Mouse (Mus musculus) embryonic facial prominence, embryonic 14.5 days (tissue): ENCODE results near the gene Lamc3. TPM values are rescaled to one million over a fixed set of nuclear protein-coding genes. Genes with fewer than 3 reads are reported as not detected.

Experiments
- ATAC-seq: fragments of 200-750 bp; cut with Nextera tagmentation; 2 replicates; pipeline ENCODE4 v1.8.0; 2017; ENCODE audit warnings: low read depth, moderate number of reproducible peaks, moderate TSS enrichment
- DNase-seq: peaks from one replicate; pipeline ENCODE4 v3.0.0-alpha.2; 2015; ENCODE audit warnings: low spot score
- H3K27ac ChIP-seq: fragments of 300-500 bp; sonication (generic); replicated peaks from 2 replicates; pipeline ENCODE4 v1.5.1; 2014; ENCODE audit warnings: low read depth, mild to moderate bottlenecking, low read length, moderate library complexity
- H3K27me3 ChIP-seq: fragments of 300-500 bp; sonication (generic); replicated peaks from 2 replicates; pipeline ENCODE4 v1.6.1; 2014; ENCODE audit warnings: low read length; ENCODE audit not compliant: control insufficient read depth, insufficient read depth
- H3K36me3 ChIP-seq: fragments of 300-500 bp; sonication (generic); 2 replicates; pipeline ENCODE4 v1.6.1; 2014; ENCODE audit warnings: low read length, mixed read lengths; ENCODE audit not compliant: control insufficient read depth, insufficient read depth
- H3K4me1 ChIP-seq: fragments of 300-500 bp; sonication (generic); 2 replicates; pipeline ENCODE4 v1.6.1; 2014; ENCODE audit warnings: antibody characterized with exemption, low read length; ENCODE audit not compliant: control insufficient read depth, insufficient read depth
- H3K4me2 ChIP-seq: fragments of 300-500 bp; sonication (generic); 2 replicates; pipeline ENCODE4 v1.6.1; 2014; ENCODE audit warnings: low read depth, mild to moderate bottlenecking, low read length, moderate library complexity, mixed read lengths
- H3K4me3 ChIP-seq: fragments of 300-500 bp; sonication (generic); 2 replicates; pipeline ENCODE4 v1.5.1; 2014; ENCODE audit warnings: low read depth, mild to moderate bottlenecking, low read length
- H3K9ac ChIP-seq: fragments of 300-500 bp; sonication (generic); 2 replicates; pipeline ENCODE4 v1.6.1; 2014; ENCODE audit warnings: low read depth, mild to moderate bottlenecking, low read length, moderate library complexity, mixed read lengths
- H3K9me3 ChIP-seq: fragments of 300-500 bp; sonication (generic); 2 replicates; pipeline ENCODE4 v1.6.1; 2016; ENCODE audit warnings: low read length; ENCODE audit not compliant: control insufficient read depth
- WGBS: fragments of 180-500 bp; shearing (Covaris S2); extraction: QIAGEN DNeasy Blood & Tissue Kit; methylation state at CpG from one replicate; pipeline ENCODE4 v1.1.7; 2014; 5-methylcytosine and 5-hydroxymethylcytosine counted together
- polyA plus RNA-seq: library from polyadenylated mRNA; unstranded; fragments of >200 nt; fragmentation: Nextera tagmentation; extraction: Ambion mirVana; gene quantifications from 2 replicates; pipeline ENCODE4 v1.2.1, GENCODE M21; 2014

Gene Lamc3
- 2.0 and 2.2 TPM in 2 replicates for polyA plus RNA-seq

DNA sequence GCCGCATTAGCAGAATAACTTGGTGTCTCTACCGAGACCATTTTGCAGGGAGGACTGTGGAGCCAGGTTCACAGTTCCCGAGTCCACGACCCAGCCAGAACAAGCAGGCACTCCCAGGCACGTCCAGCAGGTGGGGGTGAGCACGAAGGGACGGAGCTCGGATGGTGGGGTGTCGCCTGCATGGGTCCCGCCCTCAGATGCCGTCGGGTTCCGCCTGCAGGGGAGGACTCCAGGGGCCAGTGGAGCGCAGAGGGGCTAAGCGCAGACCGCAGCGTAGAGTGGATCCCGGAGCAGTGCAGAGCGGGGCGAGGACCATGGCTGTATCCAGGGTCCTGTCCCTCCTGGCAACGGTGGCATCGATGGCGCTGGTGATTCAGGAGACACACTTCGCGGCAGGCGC lies at the start of gene Lamc3:
Gene Lamc3, plus strand, starts transcription at position 262 of the 400 bp plus-strand sequence.
- Histone ChIP-seq H3K4me1 (no peaks in the 10 kb centered on the region), H3K36me3 (no peaks in the 10 kb centered on the region), H3K27ac (no peak within 1 kb of the TSS), H3K4me3 (peak within 1 kb of the TSS; percentile 33), H3K4me2 (peak within 1 kb of the TSS; percentile 50), H3K27me3 (peaks cover 42% of the 10 kb centered on the region), H3K9me3 (no peaks in the 10 kb centered on the region), H3K9ac (peak within 1 kb of the TSS; percentile 40)
- DNase-seq: peak; percentile 54
- 4% methylated on average over 19 of the region's 26 CpGs for WGBS
- ATAC-seq: peak; percentile 75

DNA sequence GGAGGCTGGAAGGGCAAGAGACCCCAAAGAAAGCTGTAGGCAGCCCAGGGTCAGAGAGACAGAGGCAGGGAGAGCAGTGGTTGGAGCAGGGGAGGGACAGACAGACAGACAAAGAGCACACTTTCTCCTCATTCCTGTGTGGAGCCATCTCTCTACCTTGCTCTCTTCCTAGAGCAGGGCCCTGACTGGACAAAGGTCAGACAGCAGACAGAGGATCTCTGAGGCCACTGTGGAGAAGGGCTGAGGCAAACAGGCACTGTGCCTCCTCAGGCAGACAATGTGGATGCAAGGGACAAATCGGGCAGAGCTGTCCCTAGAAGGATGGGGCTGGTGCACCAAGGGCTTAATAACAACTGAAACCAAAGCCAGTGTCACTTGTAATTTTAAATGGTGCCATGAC lies 48.2 kb upstream of the Lamc3 start:
- no peaks in the 10 kb centered on the region for H3K9me3 ChIP-seq
- H3K4me2 ChIP-seq: no peak overlapping the region
- no peak for ATAC-seq
- H3K9ac ChIP-seq: no peak overlapping the region
- no peak overlapping the region for H3K27ac ChIP-seq
- DNase-seq: no peak
- WGBS: 50% methylated on average over 1 of the region's 1 CpGs
- no peaks in the 10 kb centered on the region for H3K36me3 ChIP-seq
- no peak overlapping the region for H3K4me3 ChIP-seq
- H3K27me3 ChIP-seq: peaks cover 6% of the 10 kb centered on the region; the same call in 1 of the 2 replicates
- H3K4me1 ChIP-seq: no peaks in the 10 kb centered on the region

DNA sequence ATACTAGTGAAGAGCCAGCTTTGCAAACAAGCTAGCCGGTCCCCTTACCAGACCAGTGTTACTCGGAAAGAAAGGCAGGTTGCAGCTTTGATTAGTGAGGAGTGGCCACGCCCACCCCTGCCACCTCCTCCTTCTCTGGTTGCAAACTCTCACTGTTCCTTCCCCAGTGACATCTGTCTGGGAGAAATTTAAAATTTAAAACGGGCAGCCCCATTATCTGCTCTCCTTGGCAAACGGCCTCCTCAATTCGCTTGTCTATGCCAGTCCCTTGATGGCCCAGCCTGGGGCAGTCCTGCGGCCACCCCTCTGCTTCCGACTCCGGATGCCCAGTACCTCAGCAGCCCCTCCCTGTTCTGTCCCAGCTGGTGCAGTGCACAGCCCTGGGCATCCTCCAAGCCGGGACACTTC lies 42.4 kb upstream of the Lamc3 start:
- 0 out of 2 replicates have a peak, but pooled peaks cover 4% of the 10 kb centered on the region for H3K4me1 ChIP-seq
- DNase-seq (no peak), ATAC-seq (no peak)
- no peaks in the 10 kb centered on the region for H3K36me3 ChIP-seq
- H3K4me3 ChIP-seq: 0 out of 2 replicates have a peak overlapping the region, but pooled peaks have one; percentile 55
- H3K9ac ChIP-seq: no peak overlapping the region
- H3K27me3 ChIP-seq: peaks cover 41% of the 10 kb centered on the region
- no peak overlapping the region for H3K27ac ChIP-seq
- H3K4me2 ChIP-seq: no peak overlapping the region; the same call in 1 of the 2 replicates
- WGBS: 5% methylated on average over 10 of the region's 10 CpGs
- H3K9me3 ChIP-seq: no peaks in the 10 kb centered on the region

DNA sequence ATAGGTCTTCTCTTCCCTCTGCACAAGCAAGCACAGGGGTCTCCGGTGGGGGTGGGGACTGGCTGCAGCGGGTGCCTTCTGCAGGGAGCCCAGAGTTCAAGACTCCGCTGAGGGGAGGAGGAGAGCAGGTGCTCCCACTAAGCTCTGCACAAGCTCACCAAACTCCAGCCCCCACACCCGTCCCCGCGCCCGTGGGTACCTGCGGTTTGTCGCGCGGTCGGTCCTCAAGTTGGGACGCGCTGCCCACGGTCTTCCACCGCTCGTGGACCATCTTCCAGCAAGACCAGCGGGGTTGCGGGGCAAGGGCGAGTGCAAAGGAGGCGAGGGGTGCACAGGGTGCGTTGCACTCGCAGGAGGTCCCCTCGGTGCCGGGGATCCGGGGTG lies 41.6 kb upstream of the Lamc3 start:
- WGBS: 2% methylated on average over 23 of the region's 26 CpGs
- Histone ChIP-seq H3K4me1 (0 out of 2 replicates have a peak, but pooled peaks cover 4% of the 10 kb centered on the region), H3K36me3 (no peaks in the 10 kb centered on the region), H3K9me3 (no peaks in the 10 kb centered on the region), H3K4me2 (peak overlapping the region; percentile 98), H3K9ac (peak overlapping the region; percentile 63; the same call in 1 of the 2 replicates), H3K27ac (no peak overlapping the region), H3K4me3 (peak overlapping the region; percentile 55), H3K27me3 (peaks cover 41% of the 10 kb centered on the region)
- DNase-seq (no peak), ATAC-seq (no peak)

DNA sequence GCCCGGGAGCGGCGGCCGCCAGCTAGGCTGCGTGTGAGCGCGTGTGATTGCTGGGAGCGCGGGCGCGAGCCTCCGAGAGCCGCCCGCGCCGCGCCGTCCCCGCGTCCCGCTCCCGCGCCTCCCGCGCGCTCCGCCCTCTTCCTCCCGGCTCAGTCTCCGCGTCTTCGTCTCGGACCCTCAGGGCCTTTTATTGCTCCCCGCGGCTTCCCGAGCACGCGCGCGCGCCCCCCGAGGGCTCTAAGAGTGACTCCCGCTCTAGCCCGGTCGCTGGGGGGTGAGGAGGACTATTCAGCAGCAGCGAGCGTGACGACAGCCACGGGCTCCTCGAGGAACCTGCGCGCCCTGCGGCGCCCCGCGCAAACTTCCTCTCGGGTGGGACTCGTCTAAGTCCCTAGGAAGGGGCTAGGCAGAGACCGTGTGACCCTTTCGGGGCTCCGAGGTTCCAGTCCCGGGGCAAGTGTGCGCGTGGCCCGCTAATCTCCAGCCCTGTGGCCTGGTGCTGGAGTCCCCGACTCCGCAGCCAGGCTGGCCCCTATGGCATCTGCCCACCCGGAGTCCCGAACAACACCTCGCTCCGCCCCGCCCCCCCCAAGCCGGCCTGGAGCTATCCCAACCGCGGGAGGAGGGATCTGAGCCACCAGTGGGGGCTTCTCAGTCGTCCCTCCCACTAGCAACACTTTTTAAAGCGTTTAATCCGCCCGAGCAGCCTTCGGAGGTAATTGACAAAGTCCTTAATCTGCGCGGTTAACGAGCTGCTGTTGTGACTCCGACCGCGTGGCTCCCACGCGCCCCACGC lies 41.0 kb upstream of the Lamc3 start, which contains the start of gene Fibcd1:
Gene Fibcd1, minus strand, starts transcription at position 110 of the 796 bp plus-strand sequence.
- under 1% methylated on average over 51 of the region's 88 CpGs for WGBS
- H3K4me3 ChIP-seq: peak within 1 kb of the TSS; percentile 55
- no peak within 1 kb of the TSS for H3K27ac ChIP-seq
- H3K4me2 ChIP-seq: peak within 1 kb of the TSS; percentile 98
- no peaks in the 10 kb centered on the region for H3K36me3 ChIP-seq
- 0 out of 2 replicates have a peak, but pooled peaks cover 4% of the 10 kb centered on the region for H3K4me1 ChIP-seq
- peaks cover 41% of the 10 kb centered on the region for H3K27me3 ChIP-seq
- no peaks in the 10 kb centered on the region for H3K9me3 ChIP-seq
- H3K9ac ChIP-seq: peak within 1 kb of the TSS; percentile 63
- no peak for ATAC-seq
- peak; percentile 24 for DNase-seq

DNA sequence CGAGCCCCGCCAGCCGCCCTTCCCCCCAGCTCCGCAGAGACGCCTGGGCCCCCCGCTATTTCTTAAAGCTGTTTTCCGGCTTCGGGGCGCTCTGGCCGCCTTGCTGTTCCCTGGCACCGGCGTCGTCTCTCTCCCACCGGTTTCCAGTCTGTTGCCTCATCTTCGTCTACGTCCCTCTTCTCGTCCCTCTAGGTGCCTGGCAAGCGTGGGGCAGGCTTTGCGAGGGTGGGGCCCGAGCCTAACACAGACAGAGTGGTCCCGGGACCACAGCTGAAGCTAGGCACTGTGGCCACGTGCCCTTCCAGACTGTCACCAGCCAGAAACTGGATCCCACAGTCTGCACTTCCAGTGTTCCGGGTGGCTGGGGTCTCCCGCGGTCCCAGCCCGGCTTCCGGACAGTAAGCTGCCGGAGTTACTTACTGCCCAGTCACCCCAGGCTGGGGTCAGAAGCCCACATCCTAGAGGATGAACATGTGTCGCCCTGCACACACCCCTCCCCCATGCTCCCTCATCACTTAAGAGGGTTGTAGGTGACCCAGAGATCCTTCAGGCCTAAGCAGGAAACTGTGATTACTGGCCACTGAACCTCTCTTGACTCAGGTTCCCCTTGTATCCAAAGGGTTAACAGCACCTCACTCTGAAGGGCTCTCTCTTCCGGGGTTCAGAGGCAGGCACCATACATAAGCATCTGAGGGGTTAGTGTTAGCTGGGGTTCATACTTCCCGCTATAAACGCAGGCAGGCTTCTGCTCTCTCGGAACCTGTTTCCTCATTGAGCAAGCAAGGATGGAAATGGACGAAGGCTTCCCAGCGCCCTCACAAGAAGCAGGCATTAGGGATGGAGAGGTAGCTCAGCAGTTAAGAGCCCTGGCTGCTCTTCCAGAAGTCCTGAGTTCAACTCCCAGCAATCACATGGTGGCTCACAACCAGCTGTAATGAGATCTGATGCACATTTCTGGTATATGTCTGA lies 40.1 kb upstream of the Lamc3 start:
- no peak for ATAC-seq
- peak overlapping the region; percentile 55 for H3K4me3 ChIP-seq
- H3K9me3 ChIP-seq: no peaks in the 10 kb centered on the region
- no peak for DNase-seq
- H3K27me3 ChIP-seq: peaks cover 41% of the 10 kb centered on the region
- 4% methylated on average over 35 of the region's 35 CpGs for WGBS
- H3K9ac ChIP-seq: 0 out of 2 replicates have a peak overlapping the region, but pooled peaks have one; percentile 63
- no peaks in the 10 kb centered on the region for H3K36me3 ChIP-seq
- H3K4me2 ChIP-seq: peak overlapping the region; percentile 98
- 0 out of 2 replicates have a peak, but pooled peaks cover 4% of the 10 kb centered on the region for H3K4me1 ChIP-seq
- H3K27ac ChIP-seq: no peak overlapping the region

DNA sequence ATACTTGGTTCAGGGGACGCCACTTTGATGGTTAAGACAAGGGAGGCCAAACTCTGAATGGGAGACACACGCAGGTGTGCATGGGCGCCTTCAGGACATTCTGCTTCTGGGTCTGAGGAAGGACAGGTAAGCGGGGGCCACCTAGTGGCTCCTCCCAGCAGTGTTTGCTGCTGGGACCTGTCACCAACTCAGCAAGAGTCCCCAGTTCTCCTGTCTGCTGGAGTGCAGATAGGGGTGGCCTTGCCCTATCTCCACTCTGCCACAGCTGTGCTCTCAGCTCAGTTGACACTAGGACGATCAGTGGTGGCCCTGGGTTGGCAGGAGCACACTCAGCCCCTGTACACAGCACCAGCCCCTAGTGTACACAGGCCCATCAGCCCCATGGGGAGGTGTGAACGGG lies 39.2 kb upstream of the Lamc3 start:
- no peak overlapping the region for H3K9ac ChIP-seq
- DNase-seq (peak; percentile 32), ATAC-seq (peak; percentile 54; the same call in 1 of the 2 replicates)
- no peaks in the 10 kb centered on the region for H3K9me3 ChIP-seq
- H3K36me3 ChIP-seq: no peaks in the 10 kb centered on the region
- H3K27me3 ChIP-seq: peaks cover 41% of the 10 kb centered on the region
- 13% methylated on average over 6 of the region's 6 CpGs for WGBS
- H3K4me1 ChIP-seq: 0 out of 2 replicates have a peak, but pooled peaks cover 4% of the 10 kb centered on the region
- no peak overlapping the region for H3K4me3 ChIP-seq
- H3K4me2 ChIP-seq: no peak overlapping the region
- no peak overlapping the region for H3K27ac ChIP-seq

DNA sequence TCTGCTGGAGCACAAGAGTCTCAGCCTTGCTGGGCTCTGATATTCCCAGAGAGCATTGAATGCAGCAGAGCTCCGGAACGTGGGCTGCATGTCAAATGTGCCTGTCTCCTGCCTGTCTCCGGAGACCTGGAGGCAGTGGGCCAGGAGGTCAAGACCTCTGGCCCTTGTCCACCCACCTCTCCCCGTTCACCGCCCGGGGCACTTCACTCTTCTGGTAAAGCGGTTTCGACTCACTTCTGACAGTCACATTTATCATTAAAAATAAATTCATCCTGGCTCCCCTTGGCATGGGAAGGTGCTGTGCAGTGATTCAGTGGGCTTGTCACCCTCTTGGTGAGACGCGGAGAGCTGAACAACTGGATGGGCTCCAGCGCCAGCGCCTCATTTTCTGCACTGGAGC lies 37.0 kb upstream of the Lamc3 start:
- no peak for ATAC-seq
- H3K4me2 ChIP-seq: no peak overlapping the region
- no peak overlapping the region for H3K4me3 ChIP-seq
- H3K9ac ChIP-seq: no peak overlapping the region
- no peak for DNase-seq
- H3K36me3 ChIP-seq: no peaks in the 10 kb centered on the region
- WGBS: 32% methylated on average over 9 of the region's 12 CpGs
- H3K27me3 ChIP-seq: peaks cover 23% of the 10 kb centered on the region
- H3K27ac ChIP-seq: no peak overlapping the region
- H3K4me1 ChIP-seq: 0 out of 2 replicates have a peak, but pooled peaks cover 4% of the 10 kb centered on the region
- no peaks in the 10 kb centered on the region for H3K9me3 ChIP-seq
